Mouse (Mus musculus) ovary, postnatal 36 days (tissue): ENCODE results near the gene Trib3.

ENCODE experiments used
- DNase-seq: peaks from one replicate; pipeline ENCODE4 v3.0.0; 2022; ENCODE audit warnings: low spot score, mixed read lengths

Gene Trib3

GRCm38 (mm10) chr2:152346776-152347465, 3.1 kb upstream of the Trib3 start:
- no peak for DNase-seq

DNA sequence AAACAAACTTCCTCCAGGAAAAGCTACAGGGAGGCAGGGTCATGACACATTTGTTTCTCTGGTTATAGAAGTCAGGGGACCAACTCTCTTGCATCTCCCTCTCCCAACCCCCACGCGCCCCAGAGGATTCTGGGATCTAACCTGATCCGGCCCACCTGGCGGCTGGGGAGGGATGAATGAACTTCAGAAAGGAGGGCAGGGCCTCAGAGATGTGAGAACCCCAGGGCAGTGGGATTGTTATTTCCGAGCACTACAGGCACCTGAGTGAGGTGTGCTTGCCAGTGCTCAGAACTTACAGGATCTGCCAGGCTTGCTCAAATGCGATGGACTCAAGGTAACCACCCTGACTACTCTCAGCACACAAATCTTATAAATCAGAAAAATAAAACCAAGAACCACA, 1.6 kb upstream of the Trib3 start:
- no peak for DNase-seq

DNA sequence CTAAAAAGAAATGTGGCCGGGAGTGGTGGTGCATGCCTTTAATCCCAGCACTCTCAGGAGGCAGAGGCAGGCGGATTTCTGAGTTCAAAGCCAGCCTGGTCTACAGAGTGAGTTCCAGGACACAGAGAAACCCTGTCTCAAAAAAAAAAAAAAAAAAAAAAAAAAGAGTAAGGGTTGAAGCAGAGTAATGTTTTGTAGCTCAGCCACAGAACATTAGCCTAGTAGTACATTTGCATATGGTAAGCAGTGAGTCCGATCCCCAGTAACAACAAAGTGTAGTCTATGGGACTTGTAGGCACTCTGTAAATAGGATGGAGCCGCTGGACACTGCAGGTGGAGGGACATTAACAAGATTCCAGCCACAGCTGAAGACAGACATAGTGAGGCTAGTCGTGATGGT, 1.1 kb upstream of the Trib3 start:
- no peak for DNase-seq

GRCm38 (mm10) chr2:152344361-152344760, 529 bp upstream of the Trib3 start:
- no peak for DNase-seq

- no peak for DNase-seq
Measured at GRCm38 (mm10) chr2:152339631-152340179, 4.1 kb downstream of the Trib3 start.

DNA sequence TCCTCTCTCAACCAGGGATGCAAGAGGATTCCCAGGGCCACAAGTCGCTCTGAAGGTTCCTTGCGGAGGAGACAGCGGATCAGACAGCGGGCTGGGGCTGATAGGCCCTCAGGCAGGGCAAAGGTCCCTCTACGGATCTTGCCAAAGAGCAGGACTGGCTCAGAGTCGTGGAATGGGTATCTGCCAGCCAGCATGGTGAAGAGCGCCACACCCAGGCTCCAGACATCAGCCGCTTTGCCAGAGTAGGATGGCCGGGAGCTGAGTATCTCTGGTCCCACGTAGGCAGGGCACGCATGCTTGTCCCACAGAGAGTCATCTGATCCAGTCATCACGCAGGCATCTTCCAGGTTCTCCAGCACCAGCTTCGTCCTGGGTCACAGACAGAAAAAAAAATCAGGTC, 5.5 kb downstream of the Trib3 start:
- no peak for DNase-seq

DNA sequence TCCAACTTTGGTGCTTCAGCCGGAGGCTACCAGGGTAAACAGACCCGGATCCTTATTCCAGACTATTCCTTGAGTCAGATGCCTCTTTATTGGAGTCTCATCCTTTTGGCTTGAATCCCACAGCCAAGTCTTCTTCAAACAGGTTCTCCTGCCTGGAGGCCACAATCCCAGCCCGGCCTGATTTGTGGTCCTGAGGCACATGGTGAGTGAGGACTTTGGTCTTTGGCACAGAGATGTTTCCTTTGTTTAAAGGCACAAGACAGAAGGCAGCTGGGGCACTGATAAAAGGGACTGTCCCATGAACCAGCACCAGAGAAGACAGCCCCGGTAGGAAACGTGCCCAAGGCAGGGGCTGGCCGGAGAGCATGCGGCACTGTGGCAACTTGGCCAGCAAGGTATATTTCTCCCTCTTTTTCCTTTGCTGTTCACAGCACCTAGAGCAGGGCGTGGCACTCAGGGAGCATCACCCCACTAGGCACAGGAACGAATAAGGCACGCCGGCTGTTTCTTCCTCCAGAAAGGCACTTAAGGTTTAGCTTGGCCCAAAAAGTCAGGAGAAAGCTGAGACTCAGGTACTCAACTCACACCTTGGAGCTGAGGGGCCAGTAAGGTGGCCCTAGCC, 6.1 kb downstream of the Trib3 start:
- no peak for DNase-seq

DNA sequence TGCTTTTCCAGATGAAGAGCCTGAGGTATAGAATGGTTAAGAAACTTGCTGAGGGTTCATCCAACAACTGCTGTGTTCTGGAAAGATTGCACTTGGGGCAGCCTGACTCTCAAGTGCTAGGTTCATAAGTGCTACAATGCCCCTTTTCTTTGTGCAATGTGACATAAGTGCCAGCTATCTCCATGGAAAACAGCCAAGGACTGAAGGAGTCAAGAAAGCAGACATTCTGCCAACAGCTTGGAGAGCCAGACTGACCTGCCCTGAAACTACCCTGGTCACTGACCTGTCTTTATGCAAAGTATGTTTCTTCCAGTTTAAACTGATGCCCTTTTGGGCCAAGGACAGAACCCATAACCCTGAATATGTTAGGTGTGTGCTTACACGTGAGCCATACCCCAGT, 7.0 kb downstream of the Trib3 start:
- no peak for DNase-seq

DNA sequence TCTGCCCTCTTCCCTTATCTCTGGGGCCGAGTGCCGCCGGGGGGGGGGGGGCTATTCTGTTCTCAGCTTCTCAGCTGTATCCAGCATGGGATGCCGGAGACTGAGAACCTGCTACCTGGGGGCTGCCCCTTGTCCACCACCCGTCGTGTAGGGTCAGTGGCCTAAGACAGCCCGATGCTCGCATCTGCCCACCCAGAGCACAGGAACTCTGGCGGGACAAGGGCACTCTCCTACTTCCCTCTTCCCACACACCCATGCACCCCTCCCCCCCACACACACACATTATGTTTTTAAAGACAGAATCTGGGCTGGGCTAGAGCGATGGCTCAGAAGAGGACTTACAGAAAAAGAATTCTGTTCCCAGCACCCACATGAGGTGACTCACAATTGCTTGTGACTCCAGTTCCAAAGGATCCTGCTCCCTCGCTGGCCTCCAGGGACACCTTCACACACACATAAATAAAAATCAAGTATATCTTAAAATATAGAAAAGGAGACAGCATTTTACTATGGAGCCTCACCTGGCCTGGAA, 8.5 kb downstream of the Trib3 start:
- no peak for DNase-seq

DNA sequence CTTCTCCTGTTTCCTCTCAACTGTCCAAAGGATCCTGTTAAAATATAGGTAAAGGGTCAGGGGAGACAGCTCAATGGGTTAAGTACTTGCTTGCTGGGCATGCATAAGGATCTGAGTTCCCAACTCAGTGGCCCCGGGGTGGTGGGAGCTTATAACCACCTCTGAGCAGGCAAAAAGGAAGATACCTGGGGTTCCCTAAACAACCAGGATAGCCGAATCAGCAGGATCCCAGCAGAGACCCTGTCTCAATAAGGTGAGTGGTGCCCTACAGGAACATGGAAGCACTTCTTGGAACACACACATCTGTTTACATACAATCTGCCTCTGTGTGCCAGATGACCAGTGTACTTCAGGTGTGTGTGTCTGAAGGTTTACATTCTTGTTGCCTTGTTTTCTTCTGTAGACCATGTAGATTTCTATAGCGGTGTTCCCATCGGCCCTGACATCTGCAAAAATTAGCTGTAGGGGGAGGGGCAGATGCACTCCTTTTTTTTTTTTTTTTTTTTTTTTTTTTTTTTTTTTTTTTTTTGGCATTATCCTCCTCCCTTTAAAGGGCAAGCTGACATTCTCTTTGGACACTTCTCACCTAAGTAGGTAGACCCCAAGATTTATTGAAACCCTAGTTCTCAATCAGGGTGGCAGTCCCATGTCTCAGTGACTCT, 10.4 kb downstream of the Trib3 start:
- DNase-seq = no peak

- peak; percentile 85 for DNase-seq
Measured at GRCm38 (mm10) chr2:152332101-152332825, 11.6 kb downstream of the Trib3 start, which contains the start of gene Rbck1. Rbck1 (minus strand) TSS chr2:152332653.

DNA sequence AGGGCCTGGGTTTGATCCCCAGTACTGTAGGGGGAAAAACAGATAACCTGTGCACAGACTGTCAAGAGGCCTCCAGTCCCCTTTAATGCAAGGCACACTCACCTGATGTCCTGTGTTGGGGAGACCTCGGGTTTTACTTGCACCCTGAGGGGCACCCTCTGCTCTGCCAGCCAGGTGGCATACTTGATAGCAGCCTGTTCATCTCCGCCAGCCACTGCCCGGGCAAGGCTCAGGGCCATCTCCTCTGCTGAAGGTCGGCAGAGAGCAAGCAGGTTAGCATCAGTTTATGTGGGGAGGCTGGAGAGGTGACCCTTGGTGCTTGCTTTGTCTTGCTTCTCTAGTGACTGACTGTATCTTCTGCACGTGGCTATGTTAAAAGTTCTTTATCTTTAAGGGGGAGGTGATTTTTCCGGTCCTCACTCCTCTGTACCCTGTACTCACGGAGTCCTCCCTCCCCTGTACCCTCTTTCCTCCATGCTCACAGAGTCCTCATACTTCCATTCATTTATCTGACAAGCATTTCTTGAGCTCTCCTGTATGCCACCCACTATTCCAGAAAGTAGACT, 12.9 kb downstream of the Trib3 start:
- no peak for DNase-seq

- no peak for DNase-seq
Measured at GRCm38 (mm10) chr2:152327980-152328379, 15.9 kb downstream of the Trib3 start.

DNA sequence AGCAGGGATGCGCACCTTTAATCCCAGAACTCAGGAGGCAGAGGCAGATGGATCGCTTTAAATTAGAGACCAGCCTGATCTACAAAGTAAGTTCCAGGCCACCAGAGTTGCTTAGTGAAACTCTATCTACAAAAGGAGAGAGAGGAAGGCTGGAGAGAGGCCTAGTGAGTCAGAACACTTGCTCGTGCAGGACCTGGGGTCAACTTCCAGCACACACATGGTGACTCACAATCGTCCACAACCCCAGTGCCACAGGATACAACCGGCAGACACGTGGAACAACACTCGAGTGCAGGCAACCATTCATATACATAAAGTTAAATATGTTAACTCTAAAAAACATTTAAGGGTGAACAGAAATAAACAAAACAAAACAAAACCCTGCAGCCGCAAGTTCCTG, 17.2 kb downstream of the Trib3 start:
- DNase-seq = no peak

DNA sequence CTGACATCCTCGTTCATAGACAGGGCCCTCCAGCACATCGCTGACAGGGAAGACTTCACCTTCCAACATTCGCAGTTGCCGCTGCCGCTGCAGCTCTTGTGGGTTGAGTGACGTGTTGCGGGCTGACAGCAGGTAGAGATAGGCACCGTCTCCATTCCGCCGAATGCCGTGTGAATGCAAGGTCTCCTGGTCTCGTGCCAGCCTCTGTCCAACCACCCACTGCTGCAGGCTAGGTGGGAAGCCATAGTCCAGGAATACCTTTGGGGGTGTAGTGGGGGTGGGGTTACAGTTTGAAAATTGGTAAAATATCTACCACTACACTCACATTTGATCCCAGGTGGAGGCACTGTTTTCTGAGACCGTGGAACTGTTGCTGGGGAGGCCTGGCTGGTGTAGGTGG, 17.7 kb downstream of the Trib3 start:
- no peak for DNase-seq

GRCm38 (mm10) chr2:152324842-152325241, 19.0 kb downstream of the Trib3 start:
- DNase-seq = no peak

- no peak for DNase-seq
Measured at GRCm38 (mm10) chr2:152323971-152324370, 19.9 kb downstream of the Trib3 start.

GRCm38 (mm10) chr2:152322198-152322597, 21.6 kb downstream of the Trib3 start:
- no peak for DNase-seq

- DNase-seq = no peak
Measured at GRCm38 (mm10) chr2:152321558-152321957, 22.3 kb downstream of the Trib3 start.

DNA sequence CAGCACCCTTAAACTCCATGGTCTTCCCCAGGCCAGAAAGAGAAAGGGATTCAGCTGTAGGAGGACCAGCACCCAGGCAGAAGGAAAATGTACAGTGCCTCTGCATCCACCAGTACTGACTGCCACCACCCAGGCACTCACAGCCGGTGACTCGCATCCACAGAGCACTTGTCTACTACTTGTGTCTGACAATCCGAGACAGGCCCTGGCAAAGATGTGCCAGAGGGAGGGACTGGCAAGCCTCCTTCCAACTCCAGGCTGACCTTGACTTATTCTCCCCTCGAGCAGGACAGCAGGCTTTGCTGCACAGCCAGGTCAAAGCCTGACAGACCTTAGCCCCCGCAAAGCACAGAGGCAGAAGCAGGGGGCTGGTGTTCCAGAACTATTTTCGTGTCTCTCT, 26.8 kb downstream of the Trib3 start:
- DNase-seq = no peak

- DNase-seq = no peak
Measured at GRCm38 (mm10) chr2:152313926-152314325, 29.9 kb downstream of the Trib3 start.

GRCm38 (mm10) chr2:152312996-152313395, 30.8 kb downstream of the Trib3 start:
- no peak for DNase-seq
